19 mouse cellular contexts compared by ENCODE assay signal in genomic region chr4:124987711-124988097, GRCm38 (mm10). TPM values are rescaled to one million over a fixed set of nuclear protein-coding genes. Genes with fewer than 3 reads are reported as not detected.
DNase-seq lines count a peak whose midpoint lies in the region; ATAC-seq and TF ChIP-seq lines count a peak whose summit lies in the region.
"Had no signal": no experiment of that assay in that cellular context is flagged by ENCODE, and none has a peak within 500 bp of the region (broad histone marks: within the 10 kb centered on the region; RNA-seq: fewer than 3 reads in every experiment).

No protein-coding gene starts in this region.

- peaks cover 25% of the 10 kb centered on the region for H3K4me1 ChIP-seq in heart, embryonic 12.5 days (replicated peaks)
- peaks cover 51% of the 10 kb centered on the region for H3K4me1 ChIP-seq in limb, embryonic 13.5 days
- H3K4me1 ChIP-seq in limb, embryonic 10.5 days, result peaks cover 78% of the 10 kb centered on the region
- peaks cover 22% of the 10 kb centered on the region for H3K4me1 ChIP-seq in stomach, embryonic 14.5 days (ENCODE audit: control insufficient read depth, insufficient read depth, low read length)
- H3K4me1 ChIP-seq in stomach, postnatal 0 days (replicated peaks; ENCODE audit: control insufficient read depth, insufficient read depth), result no peaks in the 10 kb centered on the region
- peaks cover 5% of the 10 kb centered on the region for H3K4me1 ChIP-seq in forebrain, embryonic 14.5 days (ENCODE audit: control insufficient read depth, insufficient read depth, low read length)

- H3K36me3 ChIP-seq in heart, embryonic 12.5 days, result no peaks in the 10 kb centered on the region
- H3K36me3 ChIP-seq in limb, embryonic 13.5 days, result no peaks in the 10 kb centered on the region
- no peaks in the 10 kb centered on the region for H3K36me3 ChIP-seq in limb, embryonic 10.5 days
- H3K36me3 ChIP-seq in stomach, embryonic 14.5 days (ENCODE audit: control insufficient read depth, insufficient read depth, low read length), result no peaks in the 10 kb centered on the region
- no peaks in the 10 kb centered on the region for H3K36me3 ChIP-seq in stomach, postnatal 0 days (ENCODE audit: control insufficient read depth, insufficient read depth, low read length)
- H3K36me3 ChIP-seq in forebrain, embryonic 14.5 days (ENCODE audit: control insufficient read depth, insufficient read depth, low read length), result no peaks in the 10 kb centered on the region

- no peak overlapping the region for H3K27ac ChIP-seq in heart, embryonic 12.5 days (ENCODE audit: poor library complexity, severe bottlenecking)
- no peak overlapping the region for H3K27ac ChIP-seq in limb, embryonic 13.5 days
- H3K27ac ChIP-seq in limb, embryonic 10.5 days, result no peak overlapping the region
- H3K27ac ChIP-seq in stomach, embryonic 14.5 days (ENCODE audit: low read length), result no peak overlapping the region
- H3K27ac ChIP-seq in stomach, postnatal 0 days (replicated peaks), result no peak overlapping the region
- no peak overlapping the region for H3K27ac ChIP-seq in forebrain, embryonic 14.5 days (ENCODE audit: low read depth, low read length)
- H3K27ac ChIP-seq: hindbrain, embryonic 14.5 days had no signal

- 7% methylated on average over 10 of the region's 10 CpGs for WGBS in heart, embryonic 12.5 days
- 8% methylated on average over 10 of the region's 10 CpGs for WGBS in limb, embryonic 13.5 days
- 6% methylated on average over 10 of the region's 10 CpGs for WGBS in limb, embryonic 10.5 days
- WGBS in stomach, embryonic 14.5 days, result 6% methylated on average over 10 of the region's 10 CpGs
- 11% methylated on average over 10 of the region's 10 CpGs for WGBS in stomach, postnatal 0 days
- 5% methylated on average over 10 of the region's 10 CpGs for WGBS in forebrain, embryonic 14.5 days

- no peak for DNase-seq in heart, adult 9 months (ENCODE audit: low spot score in 2 of 2)
- no peak for DNase-seq in limb, embryonic 10.5 days (ENCODE audit: low spot score)
- no peak for DNase-seq in stomach, postnatal 0 days (ENCODE audit: low spot score)
- no peak for DNase-seq in forebrain, embryonic 14.5 days (ENCODE audit: low spot score)
- DNase-seq in B cell, adult 2 months, result no peak
- DNase-seq: adrenal gland, postnatal 25 days; cerebellum, adult 2 months; gastrocnemius, postnatal 36 days; layer of hippocampus, postnatal 36 days; retina, postnatal 1 day; thymus, postnatal 4 days had no signal

- H3K4me2 ChIP-seq in heart, embryonic 12.5 days, result 0 out of 2 replicates have a peak overlapping the region, but pooled peaks have one; percentile 70
- no peak overlapping the region; the same call in 1 of the 2 replicates for H3K4me2 ChIP-seq in limb, embryonic 13.5 days (replicated peaks)
- peak overlapping the region; percentile 69; the same call in 1 of the 2 replicates for H3K4me2 ChIP-seq in stomach, embryonic 14.5 days (replicated peaks; ENCODE audit: low read depth, low read length)
- H3K4me2 ChIP-seq in stomach, postnatal 0 days (replicated peaks; ENCODE audit: low read depth), result no peak overlapping the region
- H3K4me2 ChIP-seq in forebrain, embryonic 14.5 days (ENCODE audit: low read length), result 0 out of 2 replicates have a peak overlapping the region, but pooled peaks have one; percentile 5

- H3K9me3 ChIP-seq in heart, embryonic 12.5 days (replicated peaks), result no peaks in the 10 kb centered on the region
- H3K9me3 ChIP-seq in limb, embryonic 13.5 days, result no peaks in the 10 kb centered on the region
- no peaks in the 10 kb centered on the region for H3K9me3 ChIP-seq in limb, embryonic 10.5 days (replicated peaks)
- no peaks in the 10 kb centered on the region for H3K9me3 ChIP-seq in stomach, embryonic 14.5 days (ENCODE audit: control insufficient read depth, low read depth, low read length)
- H3K9me3 ChIP-seq in stomach, postnatal 0 days (ENCODE audit: control insufficient read depth, low read length), result no peaks in the 10 kb centered on the region
- H3K9me3 ChIP-seq in forebrain, embryonic 14.5 days (replicated peaks; ENCODE audit: control insufficient read depth, low read length), result no peaks in the 10 kb centered on the region

- ATAC-seq in heart, embryonic 12.5 days (ENCODE audit: insufficient number of reproducible peaks, low FRiP score), result no peak
- no peak for ATAC-seq in limb, embryonic 13.5 days (ENCODE audit: low FRiP score, low read depth)
- ATAC-seq in stomach, embryonic 14.5 days (ENCODE audit: insufficient number of reproducible peaks, insufficient read depth, low FRiP score, low read depth), result no peak
- no peak for ATAC-seq in stomach, postnatal 0 days (ENCODE audit: low FRiP score, low TSS enrichment)
- no peak for ATAC-seq in forebrain, embryonic 14.5 days
- ATAC-seq: activated CD4-positive, CD25-positive, alpha-beta regulatory T cell, adult 4 months; intestine, postnatal 0 days; Patski had no signal

- TF ChIP-seq CTCF in stomach, postnatal 0 days (IDR thresholded peaks at IDR 0.05; ENCODE audit: low read depth), result no peak

- no peak overlapping the region for H3K9ac ChIP-seq in heart, embryonic 12.5 days
- no peak overlapping the region for H3K9ac ChIP-seq in limb, embryonic 13.5 days
- no peak overlapping the region for H3K9ac ChIP-seq in stomach, embryonic 14.5 days (replicated peaks; ENCODE audit: low read depth, low read length)
- no peak overlapping the region for H3K9ac ChIP-seq in stomach, postnatal 0 days (ENCODE audit: low read length)
- H3K9ac ChIP-seq in forebrain, embryonic 14.5 days (ENCODE audit: low read length), result no peak overlapping the region
- H3K9ac ChIP-seq: hindbrain, embryonic 14.5 days had no signal

- no peak overlapping the region for H3K4me3 ChIP-seq in heart, embryonic 12.5 days
- H3K4me3 ChIP-seq in limb, embryonic 13.5 days, result peak overlapping the region; percentile 48; the same call in 1 of the 2 replicates
- no peak overlapping the region; the same call in 1 of the 2 replicates for H3K4me3 ChIP-seq in limb, embryonic 10.5 days
- H3K4me3 ChIP-seq in stomach, embryonic 14.5 days (ENCODE audit: low read depth, low read length), result 0 out of 2 replicates have a peak overlapping the region, but pooled peaks have one; percentile 42
- H3K4me3 ChIP-seq in stomach, postnatal 0 days (ENCODE audit: low read depth, low read length), result no peak overlapping the region
- no peak overlapping the region for H3K4me3 ChIP-seq in forebrain, embryonic 14.5 days (ENCODE audit: low read depth, low read length)
- H3K4me3 ChIP-seq: erythroblast, embryonic 14.5 days had no signal

- TF ChIP-seq EP300 in stomach, postnatal 0 days (optimal IDR thresholded peaks at IDR 0.05), result no peak

- H3K27me3 ChIP-seq in heart, embryonic 12.5 days (replicated peaks), result peaks cover 94% of the 10 kb centered on the region
- peaks cover 98% of the 10 kb centered on the region for H3K27me3 ChIP-seq in limb, embryonic 13.5 days
- H3K27me3 ChIP-seq in limb, embryonic 10.5 days (ENCODE audit: low read depth, poor library complexity, severe bottlenecking), result peaks cover 98% of the 10 kb centered on the region
- peaks cover 35% of the 10 kb centered on the region for H3K27me3 ChIP-seq in stomach, embryonic 14.5 days (ENCODE audit: control insufficient read depth, insufficient read depth, low read length)
- H3K27me3 ChIP-seq in stomach, postnatal 0 days (ENCODE audit: control insufficient read depth, insufficient read depth, low read length), result peaks cover 16% of the 10 kb centered on the region
- peaks cover 67% of the 10 kb centered on the region for H3K27me3 ChIP-seq in forebrain, embryonic 14.5 days (replicated peaks; ENCODE audit: control insufficient read depth, insufficient read depth, low read length)

RNA-seq across cellular contexts. Expression of gene Rspo1, which starts 1.5 kb away (rescaled TPM):
- polyA plus RNA-seq in heart, embryonic 12.5 days (2016; fragmentation: Nextera tagmentation; extraction: Ambion mirVana), result 7.0 and 7.4 TPM in 2 replicates
- 2.5 and 3.1 TPM in 2 replicates for polyA plus RNA-seq in limb, embryonic 13.5 days (2015; fragmentation: Nextera tagmentation; extraction: Ambion mirVana)
- polyA plus RNA-seq in limb, embryonic 10.5 days (2016; fragmentation: Nextera tagmentation; extraction: Ambion mirVana), result 4.8 and 6.3 TPM in 2 replicates
- polyA plus RNA-seq in stomach, embryonic 14.5 days (2014; fragmentation: Nextera tagmentation; extraction: Ambion mirVana), result 18.3 and 20.9 TPM in 2 replicates
- polyA plus RNA-seq in stomach, postnatal 0 days (2015; fragmentation: Nextera tagmentation; extraction: Ambion mirVana), result 6.3 and 6.9 TPM in 2 replicates
- 1.8 and 2.4 TPM in 2 replicates for polyA plus RNA-seq in forebrain, embryonic 14.5 days (2014; fragmentation: Nextera tagmentation; extraction: Ambion mirVana)
- polyA plus RNA-seq: activated CD4-positive, CD25-positive, alpha-beta regulatory T cell, adult 4 months; Patski had no signal

RNA-seq across cellular contexts. Expression of gene Gnl2, which starts 28.7 kb away (rescaled TPM):
- polyA plus RNA-seq in heart, embryonic 12.5 days (2016; fragmentation: Nextera tagmentation; extraction: Ambion mirVana), result 66.0 and 67.3 TPM in 2 replicates
- 90.3 and 91.7 TPM in 2 replicates for polyA plus RNA-seq in limb, embryonic 13.5 days (2015; fragmentation: Nextera tagmentation; extraction: Ambion mirVana)
- 83.5 and 83.7 TPM in 2 replicates for polyA plus RNA-seq in limb, embryonic 10.5 days (2016; fragmentation: Nextera tagmentation; extraction: Ambion mirVana)
- polyA plus RNA-seq in stomach, embryonic 14.5 days (2014; fragmentation: Nextera tagmentation; extraction: Ambion mirVana), result 84.6 and 86.0 TPM in 2 replicates
- 36.1 and 37.3 TPM in 2 replicates for polyA plus RNA-seq in stomach, postnatal 0 days (2015; fragmentation: Nextera tagmentation; extraction: Ambion mirVana)
- 86.4 and 95.0 TPM in 2 replicates for polyA plus RNA-seq in forebrain, embryonic 14.5 days (2014; fragmentation: Nextera tagmentation; extraction: Ambion mirVana)

RNA-seq across cellular contexts. Expression of gene Cdca8, which starts 48.6 kb away (rescaled TPM):
- 134 and 138 TPM in 2 replicates for polyA plus RNA-seq in heart, embryonic 12.5 days (2016; fragmentation: Nextera tagmentation; extraction: Ambion mirVana)
- 128 and 130 TPM in 2 replicates for polyA plus RNA-seq in limb, embryonic 13.5 days (2015; fragmentation: Nextera tagmentation; extraction: Ambion mirVana)
- 221 and 226 TPM in 2 replicates for polyA plus RNA-seq in limb, embryonic 10.5 days (2016; fragmentation: Nextera tagmentation; extraction: Ambion mirVana)
- polyA plus RNA-seq in stomach, embryonic 14.5 days (2014; fragmentation: Nextera tagmentation; extraction: Ambion mirVana), result 121 and 125 TPM in 2 replicates
- polyA plus RNA-seq in stomach, postnatal 0 days (2015; fragmentation: Nextera tagmentation; extraction: Ambion mirVana), result 26.9 and 34.9 TPM in 2 replicates
- 63.5 and 63.8 TPM in 2 replicates for polyA plus RNA-seq in forebrain, embryonic 14.5 days (2014; fragmentation: Nextera tagmentation; extraction: Ambion mirVana)

RNA-seq across cellular contexts. Expression of gene 9930104L06Rik, which starts 50.9 kb away (rescaled TPM):
- polyA plus RNA-seq in heart, embryonic 12.5 days (2016; fragmentation: Nextera tagmentation; extraction: Ambion mirVana), result 9.9 and 10.4 TPM in 2 replicates
- 16.5 and 19.8 TPM in 2 replicates for polyA plus RNA-seq in limb, embryonic 13.5 days (2015; fragmentation: Nextera tagmentation; extraction: Ambion mirVana)
- 14.6 and 17.0 TPM in 2 replicates for polyA plus RNA-seq in limb, embryonic 10.5 days (2016; fragmentation: Nextera tagmentation; extraction: Ambion mirVana)
- 5.0 and 6.0 TPM in 2 replicates for polyA plus RNA-seq in stomach, embryonic 14.5 days (2014; fragmentation: Nextera tagmentation; extraction: Ambion mirVana)
- polyA plus RNA-seq in stomach, postnatal 0 days (2015; fragmentation: Nextera tagmentation; extraction: Ambion mirVana), result 6.1 and 6.9 TPM in 2 replicates
- 3.2 and 5.6 TPM in 2 replicates for polyA plus RNA-seq in forebrain, embryonic 14.5 days (2014; fragmentation: Nextera tagmentation; extraction: Ambion mirVana)

Comparison
In these comparisons a context has a peak if more than half of its experiments do, and no peak if none do; other contexts are left out.
1. H3K4me2 ChIP-seq: peak in heart, embryonic 12.5 days (single experiment), stomach, embryonic 14.5 days (single experiment) and forebrain, embryonic 14.5 days (single experiment); none in limb, embryonic 13.5 days (single experiment) and stomach, postnatal 0 days (single experiment).
2. H3K4me3 ChIP-seq: peak in limb, embryonic 13.5 days (single experiment) and stomach, embryonic 14.5 days (single experiment); none in heart, embryonic 12.5 days (single experiment), limb, embryonic 10.5 days (single experiment), stomach, postnatal 0 days (single experiment) and forebrain, embryonic 14.5 days (single experiment).